Mouse (Mus musculus) adrenal gland, postnatal 36 days (tissue): Measurements from ENCODE around the gene Sirt2. TPM values are rescaled to one million over a fixed set of nuclear protein-coding genes. Genes with fewer than 3 reads are reported as not detected.

Source experiments
- DNase-seq, 2 experiments: peaks; one replicate each; pipeline ENCODE4 v3.0.0; 2021; ENCODE audit warnings: mixed read lengths in 1 of 2
- total RNA-seq, 2 experiments: library from RNA; stranded (reverse); gene quantifications; 2 replicates each; pipeline ENCODE4 v1.2.3; 2021

Gene Sirt2
- total RNA-seq, 2 experiments from 2014 or later: 73.7 to 82.5 TPM

DNA sequence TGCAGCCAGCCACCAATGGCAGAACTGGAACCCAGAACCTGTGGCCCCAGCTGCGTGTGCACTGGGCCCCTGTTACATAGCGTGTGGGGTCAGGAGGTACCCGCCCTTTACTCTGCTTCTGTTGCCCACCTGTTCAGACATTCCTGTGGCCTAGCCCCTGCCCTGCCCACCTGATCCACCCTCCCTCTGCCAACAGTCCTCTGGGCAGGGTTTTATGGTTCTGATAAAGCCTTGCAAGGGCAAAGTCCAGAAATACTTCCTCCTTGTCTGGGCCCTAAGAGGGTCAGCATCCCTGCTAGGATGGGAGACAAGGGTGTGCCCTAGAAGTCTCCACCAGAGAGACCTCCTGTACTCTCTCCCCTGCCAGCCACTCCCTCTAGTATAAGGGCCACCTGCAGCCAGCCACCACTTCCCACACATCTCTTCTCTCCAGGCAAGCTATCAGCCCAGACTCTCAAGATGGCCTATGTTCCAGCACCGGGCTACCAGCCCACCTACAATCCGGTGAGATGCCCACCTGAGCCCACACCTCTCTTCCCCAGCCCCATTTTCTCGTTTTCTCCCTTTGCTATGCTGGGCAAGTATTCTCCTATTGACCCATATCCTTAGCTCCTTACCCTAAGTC, 67.3 kb downstream of the Sirt2 start, which contains the start of gene Lgals4:
Gene Lgals4, plus strand, starts transcription at position 132 of the 625 bp plus-strand sequence.
- DNase-seq: no peak

GRCm38 (mm10) chr7:28836936-28837335, 70.4 kb downstream of the Sirt2 start:
- DNase-seq: no peak

Other genes with a start within 250 kb of the Sirt2 start
- gene Ifnl3, start 243.9 kb upstream of the Sirt2 start, total RNA-seq: not detected
- gene Sycn, start 225.8 kb upstream of the Sirt2 start, total RNA-seq: not detected
- gene Nccrp1, start 219.5 kb upstream of the Sirt2 start, total RNA-seq: under 1 TPM in 1 of 2 experiments, not detected in 1; 0.20 TPM
- gene Samd4b, start 168.6 kb upstream of the Sirt2 start, total RNA-seq: 10 to 100 TPM; 62.5 to 69.8 TPM
- gene Pak4, start 168.6 kb upstream of the Sirt2 start, total RNA-seq: 10 to 100 TPM; 28.0 to 30.0 TPM
- not detected for gene Acp7, start 135.4 kb upstream of the Sirt2 start, total RNA-seq
- gene Fbxo27, start 73.9 kb upstream of the Sirt2 start, total RNA-seq: 1 to 10 TPM in 1 of 2 experiments, under 1 TPM in 1; 0.86 to 1.6 TPM
- gene Fbxo17, start 49.9 kb upstream of the Sirt2 start, total RNA-seq: 1 to 10 TPM; 2.2 to 3.5 TPM
- 10 to 100 TPM; 81.4 to 86.2 TPM for gene Mrps12, start 24.9 kb upstream of the Sirt2 start, total RNA-seq
- gene Sars2, start 24.7 kb upstream of the Sirt2 start, total RNA-seq: 10 to 100 TPM; 18.5 to 18.8 TPM
- not detected for gene Ccer2, start 10.6 kb upstream of the Sirt2 start, total RNA-seq
- gene Nfkbib, start 777 bp downstream of the Sirt2 start, total RNA-seq: 10 to 100 TPM; 44.1 to 49.2 TPM
- 1 to 10 TPM; 2.5 to 2.8 TPM for gene Rinl, start 22.2 kb downstream of the Sirt2 start, total RNA-seq
- gene Hnrnpl, start 41.8 kb downstream of the Sirt2 start, total RNA-seq: 100 to 1,000 TPM; 415 to 420 TPM
- 100 to 1,000 TPM; 543 to 577 TPM for gene Ech1, start 58.5 kb downstream of the Sirt2 start, total RNA-seq
- gene Lgals4, start 67.1 kb downstream of the Sirt2 start, total RNA-seq: 10 to 100 TPM; 11.3 to 12.7 TPM
- gene Lgals7, start 97.1 kb downstream of the Sirt2 start, total RNA-seq: under 1 TPM; 0.72 to 0.86 TPM
- gene Capn12, start 114.7 kb downstream of the Sirt2 start, total RNA-seq: under 1 TPM; 0.30 to 0.33 TPM
- gene Actn4, start 195.6 kb downstream of the Sirt2 start, total RNA-seq: 100 to 1,000 TPM; 193 to 252 TPM
- gene Eif3k, start 215.1 kb downstream of the Sirt2 start, total RNA-seq: 100 to 1,000 TPM; 241 to 264 TPM
- 1 to 10 TPM; 1.1 to 1.7 TPM for gene Map4k1, start 215.3 kb downstream of the Sirt2 start, total RNA-seq